In genomic region chr16:77284205-77284604, GRCm38 (mm10) we compare ENCODE assay signal across 12 mouse cellular contexts.
"Had no signal": no experiment of that assay in that cellular context is flagged by ENCODE, and none has a peak within 500 bp of the region (broad histone marks: within the 10 kb centered on the region; RNA-seq: fewer than 3 reads in every experiment).

No protein-coding gene starts in this region.

- DNase-seq: kidney, adult 18-20 months; kidney, adult 9 months; kidney, postnatal 14 days; kidney, postnatal 4 days; liver, embryonic 13.5 days; lung, adult 2 months; lung, postnatal 14 days; lung, postnatal 4 days; midbrain, embryonic 14.5 days; thymus, adult 18-20 months; thymus, postnatal 36 days had no signal

- ATAC-seq: intestine, embryonic 16.5 days had no signal
